Mouse (Mus musculus): ENCODE measurements at regions not wholly inside any gene's neighbourhood (a gene's known extent, or its start where the extent isn't known, plus 50 kb on each side); places are given as distances from the start of the nearest gene placed in this dataset.
"Not testable (repeated sequence)": the region's sequence is repeated elsewhere in the genome, so short reads cannot be mapped to it uniquely, and the experiment has no call there.

DNA sequence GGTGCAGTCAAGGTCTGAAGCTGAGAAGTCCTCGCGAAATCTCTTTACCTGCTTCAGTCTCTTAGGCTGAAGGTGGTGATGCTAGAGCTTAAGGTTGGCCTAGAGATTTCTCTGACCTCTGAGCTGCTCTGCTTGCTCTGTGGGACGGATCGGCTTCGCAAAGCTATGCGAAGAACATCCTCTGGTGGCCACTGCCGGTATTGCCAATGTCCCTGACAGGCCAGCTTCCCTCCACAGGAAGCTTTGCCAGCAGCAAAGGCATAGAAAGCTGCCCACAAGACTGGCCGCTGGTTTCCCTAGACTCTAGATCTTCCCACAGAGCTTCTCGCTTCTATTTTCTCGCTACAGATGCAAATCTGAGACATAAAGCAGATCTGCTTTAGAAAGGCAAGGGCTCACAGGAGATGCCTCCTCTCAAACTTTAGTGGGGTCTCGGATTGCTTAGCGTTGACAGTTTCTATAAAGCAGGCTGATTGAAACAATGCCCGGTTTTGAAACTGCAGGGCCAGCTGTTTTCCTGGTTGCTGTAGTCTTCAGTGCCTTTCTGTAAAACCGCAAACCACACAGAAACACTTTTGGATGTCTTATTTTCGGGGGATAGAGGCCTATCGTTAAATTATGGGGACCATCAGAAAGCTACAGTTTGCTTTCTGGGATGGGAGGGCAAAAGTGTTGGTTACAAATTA lies 153.7 kb downstream of the Car8 start:
- in situ Hi-C loops (cut with MboI, MseI): loop anchor here in 1 of 2 experiments (10.0 kb wide), 2 partner anchors 280 to 1520 kb away; no protein-coding TSS in a partner anchor

DNA sequence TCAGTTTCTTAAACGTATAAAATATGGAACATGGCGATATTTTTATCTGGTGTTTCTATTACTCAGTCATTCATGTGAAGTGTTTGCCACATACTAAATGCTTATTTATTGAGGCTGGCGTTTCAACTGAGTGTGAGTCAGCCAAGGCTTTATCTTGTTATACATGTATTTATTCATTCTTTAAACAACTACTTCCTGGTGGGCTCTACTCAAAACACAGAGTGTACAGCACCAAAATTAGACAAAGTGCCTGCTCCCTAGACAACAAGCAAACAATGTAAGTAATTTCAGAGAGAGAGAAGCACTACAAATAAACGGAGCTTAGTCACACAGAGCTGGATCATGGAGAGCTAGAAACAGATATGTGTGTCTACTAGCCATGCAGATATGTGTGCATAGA lies 159.5 kb downstream of the Car8 start:
- in situ Hi-C loops (cut with MboI, MseI): no loop called here

DNA sequence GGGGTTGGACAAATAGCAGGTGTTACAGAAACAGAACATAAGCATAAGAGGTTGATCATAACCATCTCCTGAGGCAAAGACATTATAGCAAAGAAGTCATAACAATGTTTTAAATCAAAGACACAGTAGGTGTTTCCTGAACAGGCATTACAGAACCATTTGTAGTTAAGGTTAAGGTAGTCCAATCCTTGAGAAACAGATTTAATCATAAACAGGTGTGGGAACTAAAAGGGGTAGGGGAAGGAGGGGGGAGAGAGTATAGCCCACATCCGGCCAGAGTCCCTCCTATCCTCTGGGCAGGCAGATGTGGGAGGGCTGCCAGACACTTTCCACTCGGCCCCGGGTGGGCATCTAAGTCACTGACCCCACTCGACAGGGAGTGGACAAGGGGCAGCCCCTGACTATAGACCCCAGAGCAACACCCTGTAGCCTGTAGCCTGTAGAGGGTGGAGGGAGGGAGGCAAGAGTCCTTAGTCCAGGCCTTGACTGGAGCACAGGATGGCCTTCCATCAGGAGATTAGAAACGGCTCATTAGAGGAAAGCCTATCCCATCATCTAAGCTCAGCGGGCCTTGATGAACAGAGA lies 165.8 kb downstream of the Car8 start:
- in situ Hi-C loops (cut with MboI, MseI): loop anchor here in 1 of 2 experiments (5.0 kb wide), 1 partner anchor 51 kb away; no protein-coding TSS in a partner anchor

DNA sequence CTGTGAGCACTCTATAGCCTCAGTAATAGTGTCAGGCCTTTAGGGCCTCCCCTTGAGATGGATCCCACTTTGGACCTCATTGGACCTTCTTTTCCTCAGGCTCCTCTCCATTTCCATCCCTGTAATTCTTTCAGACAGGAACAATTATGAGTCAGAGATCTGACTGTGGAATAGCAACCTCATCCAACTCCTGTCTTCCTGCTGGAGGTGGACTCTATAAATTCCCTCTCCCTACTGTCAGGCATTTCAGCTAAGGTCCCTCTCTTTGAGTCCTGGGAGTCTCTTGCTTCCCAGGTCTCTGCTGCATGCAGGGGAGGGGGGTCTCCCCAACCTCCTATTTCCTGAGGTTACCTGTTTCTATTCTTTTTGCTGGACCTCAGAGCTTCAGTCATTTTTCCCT lies 168.1 kb downstream of the Car8 start:
- in situ Hi-C loops (cut with MboI, MseI): loop anchor here in 1 of 2 experiments (5.0 kb wide), 1 partner anchor 48 kb away; no protein-coding TSS in a partner anchor

DNA sequence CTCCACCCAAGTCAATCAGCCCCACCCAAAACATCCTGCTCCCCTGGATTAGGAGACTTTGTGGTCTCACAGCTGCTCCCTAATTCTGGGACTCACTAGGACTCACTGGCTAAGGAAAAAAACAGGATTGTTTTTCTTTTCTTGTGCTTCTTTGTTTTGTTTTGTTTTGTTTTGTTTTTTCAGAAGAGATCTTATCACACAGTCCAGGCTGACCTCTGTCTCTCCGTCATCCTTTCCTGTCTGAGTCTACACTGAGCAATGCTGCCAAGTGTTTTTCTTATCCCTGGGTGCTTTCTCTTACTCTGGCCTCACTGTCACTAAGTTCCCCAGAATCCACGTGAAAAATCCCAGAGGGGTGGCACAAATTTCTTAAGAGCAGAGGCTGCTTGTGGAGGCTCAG lies 170.8 kb downstream of the Car8 start:
- in situ Hi-C loops (cut with MboI, MseI): no loop called here

DNA sequence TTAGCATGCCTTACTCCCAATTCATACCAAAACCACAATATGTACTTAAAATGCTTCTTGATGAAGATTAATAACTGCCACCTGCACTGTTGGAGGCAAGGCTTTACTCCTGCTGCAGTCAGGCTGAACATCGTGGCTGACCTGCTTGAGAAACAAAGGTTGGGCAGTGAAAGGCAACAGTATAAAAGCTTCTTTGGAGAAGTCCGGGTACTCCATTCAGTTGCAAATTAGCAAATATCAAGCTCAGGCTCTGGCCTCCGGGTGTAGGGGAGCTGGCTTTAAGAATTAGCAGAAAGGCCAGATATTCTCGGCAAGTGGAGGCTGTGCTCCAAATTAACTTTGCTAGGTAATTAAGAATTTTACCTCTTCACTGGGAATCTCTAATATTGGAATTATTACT lies 197.1 kb downstream of the Car8 start:
- in situ Hi-C loops (cut with MboI, MseI): no loop called here

DNA sequence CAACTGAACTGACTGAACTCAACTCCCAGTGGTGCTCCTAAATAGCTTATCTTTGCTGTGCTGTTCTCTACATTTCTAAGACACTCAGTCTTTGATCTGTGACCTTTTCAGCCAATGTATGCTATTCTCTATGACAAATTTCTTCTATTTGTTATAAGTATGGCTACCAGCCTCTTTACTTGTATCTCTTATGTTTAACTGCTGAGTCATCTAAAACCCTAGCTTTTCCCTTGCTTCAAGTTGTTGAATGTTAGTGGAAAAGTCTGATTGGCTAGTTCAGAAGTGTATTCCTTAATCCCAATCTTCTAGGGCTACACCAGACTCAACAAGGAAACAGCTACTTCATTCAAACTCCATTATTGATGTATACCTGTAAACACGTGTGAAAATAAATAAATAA lies 201.0 kb downstream of the Car8 start:
- in situ Hi-C loops (cut with MboI, MseI): no loop called here

DNA sequence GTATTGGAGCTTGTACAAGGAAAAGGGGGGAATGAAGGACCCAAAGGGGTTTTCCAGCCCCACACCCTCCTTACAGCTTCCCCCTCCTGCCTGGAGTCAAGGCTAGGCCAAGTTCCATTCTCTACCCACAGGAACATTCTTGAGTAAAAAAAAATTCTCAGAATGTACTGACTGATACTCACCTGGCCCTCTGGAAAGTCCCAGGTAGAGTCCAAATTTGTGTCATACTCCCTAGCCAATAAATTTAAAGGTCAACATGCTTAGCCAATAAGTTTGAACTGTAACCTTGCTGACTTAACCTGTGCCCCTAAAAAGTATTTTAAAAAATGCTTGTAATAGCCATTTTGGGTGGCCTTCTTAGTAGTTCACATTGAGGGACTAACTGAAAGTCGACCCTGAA lies 205.4 kb downstream of the Car8 start:
- in situ Hi-C loops (cut with MboI, MseI): not testable (repeated sequence)

DNA sequence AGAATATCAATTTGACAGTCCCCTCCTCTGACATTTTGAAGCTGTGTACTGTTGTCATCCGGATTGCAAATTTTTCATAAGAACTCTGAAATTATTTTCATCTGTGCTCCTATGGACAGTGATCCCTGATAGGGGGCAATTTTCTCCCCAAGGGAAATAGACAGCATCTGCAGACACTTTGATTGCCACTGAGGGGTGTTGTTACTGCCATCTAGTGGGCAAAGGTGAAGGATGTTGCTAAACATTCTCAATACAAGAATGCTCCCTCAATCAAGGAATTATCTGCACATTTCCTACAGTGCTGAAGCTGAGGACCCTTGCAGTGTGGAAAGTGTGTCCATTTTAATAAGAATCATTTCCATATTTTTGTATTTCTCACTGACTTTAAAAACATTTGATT lies 233.7 kb downstream of the Car8 start:
- in situ Hi-C loops (cut with MboI, MseI): loop anchor here in 1 of 2 experiments (5.0 kb wide), 1 partner anchor 1313 kb away; no protein-coding TSS in a partner anchor

DNA sequence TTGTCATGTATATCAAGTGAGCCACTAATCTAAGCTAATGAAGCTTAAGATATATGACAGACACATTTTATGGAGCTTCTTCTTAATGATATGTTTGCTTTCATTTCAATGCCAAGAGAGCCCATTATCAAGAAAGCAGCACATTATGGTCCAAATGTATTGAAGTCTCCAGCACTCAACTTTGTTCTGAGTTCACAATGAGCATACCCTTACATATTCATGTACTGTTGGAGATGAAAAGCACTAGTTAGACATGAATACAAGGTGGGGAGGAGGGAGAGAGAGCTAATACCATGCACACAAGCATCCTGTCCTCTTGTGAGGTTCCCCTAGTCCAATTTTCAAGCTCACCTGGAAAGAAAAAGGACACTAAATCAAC lies 241.3 kb downstream of the Car8 start:
- in situ Hi-C loops (cut with MboI, MseI): no loop called here

DNA sequence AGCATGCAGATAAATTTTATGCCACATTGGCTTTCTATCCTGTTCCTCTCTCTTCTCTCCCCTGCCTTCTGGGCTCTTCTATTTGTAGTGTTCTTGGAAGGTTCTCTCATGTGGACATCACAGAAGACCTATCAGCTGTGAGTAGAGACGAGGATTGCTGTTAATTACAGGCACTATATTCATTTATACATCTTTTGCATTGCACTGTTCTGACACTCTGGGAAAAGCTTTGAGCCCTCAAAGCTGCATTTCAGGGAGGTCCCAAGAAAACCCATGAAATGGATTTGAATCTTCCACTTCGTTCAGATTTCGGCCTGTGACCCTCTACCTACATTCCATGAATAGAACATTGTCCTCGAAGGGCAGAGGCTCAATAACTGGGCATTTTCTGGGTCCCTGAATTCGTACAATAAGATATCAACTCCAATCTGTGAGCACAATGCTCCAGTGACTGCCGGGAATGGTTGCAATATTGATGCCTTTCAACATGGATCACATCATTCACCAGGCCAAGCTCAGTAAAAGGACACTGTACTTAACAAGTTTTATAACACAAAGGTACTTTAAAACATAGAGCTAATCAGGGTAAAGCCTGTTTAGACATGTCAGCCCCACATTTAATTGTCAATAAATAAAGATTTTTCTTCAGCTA lies 241.8 kb downstream of the Car8 start:
- in situ Hi-C loops (cut with MboI, MseI): no loop called here

DNA sequence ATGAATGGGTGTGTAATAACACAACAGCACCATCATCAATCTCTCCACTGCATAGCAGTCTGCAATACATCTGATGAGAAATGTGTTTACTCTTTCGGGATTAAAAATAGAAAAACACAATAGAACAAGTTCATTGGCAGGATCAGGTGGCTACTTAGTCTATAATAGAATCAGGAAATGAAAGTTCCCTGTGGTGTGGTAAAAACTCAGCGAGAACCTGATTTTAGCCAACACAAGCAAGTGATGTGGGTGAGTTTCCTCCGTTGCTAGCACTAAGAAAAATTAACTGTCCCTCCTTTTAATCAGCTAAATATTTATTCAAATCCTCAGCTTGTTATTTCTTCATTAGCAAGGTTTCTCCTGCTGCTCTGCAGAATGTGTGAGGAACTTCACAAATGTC lies 245.9 kb downstream of the Car8 start:
- in situ Hi-C loops (cut with MboI, MseI): no loop called here

DNA sequence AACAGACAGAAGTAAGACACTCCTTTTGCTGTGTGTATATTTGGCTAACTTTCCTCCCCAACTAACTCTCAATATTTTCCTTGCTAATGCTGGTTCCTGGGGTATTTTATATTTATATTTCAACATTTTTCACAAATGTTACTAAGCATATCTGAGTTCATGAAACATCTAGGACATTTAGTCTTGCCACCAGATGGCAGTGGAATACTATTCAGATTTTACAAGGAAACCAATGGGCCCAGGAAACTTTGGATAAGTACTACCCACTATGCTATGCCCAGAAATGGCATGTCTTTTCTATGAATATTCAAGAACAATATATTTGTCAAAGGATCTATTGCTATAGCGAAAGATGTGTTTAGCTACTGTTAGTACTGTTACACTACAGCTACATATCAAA lies 251.1 kb downstream of the Car8 start:
- in situ Hi-C loops (cut with MboI, MseI): loop anchor here in 1 of 2 experiments (5.0 kb wide), 2 partner anchors 105 to 380 kb away; no protein-coding TSS in a partner anchor

DNA sequence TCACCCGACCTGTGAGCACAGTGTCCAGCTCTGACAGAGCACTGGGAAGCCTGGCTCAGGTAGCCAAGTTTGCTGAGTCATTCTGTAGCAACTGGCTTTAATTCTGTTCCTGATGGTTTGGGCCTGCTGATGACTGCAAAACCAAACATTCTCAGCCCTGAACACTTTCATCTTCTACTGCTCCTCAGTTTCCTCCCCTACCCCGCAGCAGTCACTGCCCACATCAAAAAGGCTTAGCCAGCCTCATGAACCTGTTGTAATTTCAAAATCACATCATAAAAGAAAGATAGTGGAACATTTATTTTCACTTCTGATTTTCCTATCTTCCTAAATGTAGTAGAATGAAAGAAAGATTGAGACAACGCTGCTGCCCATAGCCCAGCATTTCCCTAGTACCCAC lies 251.5 kb downstream of the Car8 start:
- in situ Hi-C loops (cut with MboI, MseI): loop anchor here in 1 of 2 experiments (5.0 kb wide), 2 partner anchors 105 to 380 kb away; no protein-coding TSS in a partner anchor

DNA sequence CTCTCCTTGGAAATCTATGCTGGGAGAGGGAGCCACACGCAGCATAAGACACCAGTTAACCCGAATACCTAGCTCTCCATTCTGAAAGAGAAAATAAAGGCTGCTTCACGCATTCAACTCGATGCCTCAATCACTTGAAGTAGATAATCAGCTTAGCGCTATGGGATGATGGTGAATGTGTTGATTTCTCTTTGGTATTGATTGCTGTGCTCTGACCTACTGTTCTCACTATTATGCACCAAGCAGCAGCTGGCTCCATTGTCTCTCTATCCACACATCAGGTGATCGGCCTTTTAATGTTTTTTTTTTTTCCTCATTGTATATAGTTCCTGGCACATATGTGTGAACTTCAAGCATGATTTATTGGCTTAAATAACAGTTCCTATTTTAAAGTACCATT lies 254.0 kb downstream of the Car8 start:
- in situ Hi-C loops (cut with MboI, MseI): loop anchor here in 1 of 2 experiments (5.0 kb wide), 2 partner anchors 107 to 382 kb away; no protein-coding TSS in a partner anchor

DNA sequence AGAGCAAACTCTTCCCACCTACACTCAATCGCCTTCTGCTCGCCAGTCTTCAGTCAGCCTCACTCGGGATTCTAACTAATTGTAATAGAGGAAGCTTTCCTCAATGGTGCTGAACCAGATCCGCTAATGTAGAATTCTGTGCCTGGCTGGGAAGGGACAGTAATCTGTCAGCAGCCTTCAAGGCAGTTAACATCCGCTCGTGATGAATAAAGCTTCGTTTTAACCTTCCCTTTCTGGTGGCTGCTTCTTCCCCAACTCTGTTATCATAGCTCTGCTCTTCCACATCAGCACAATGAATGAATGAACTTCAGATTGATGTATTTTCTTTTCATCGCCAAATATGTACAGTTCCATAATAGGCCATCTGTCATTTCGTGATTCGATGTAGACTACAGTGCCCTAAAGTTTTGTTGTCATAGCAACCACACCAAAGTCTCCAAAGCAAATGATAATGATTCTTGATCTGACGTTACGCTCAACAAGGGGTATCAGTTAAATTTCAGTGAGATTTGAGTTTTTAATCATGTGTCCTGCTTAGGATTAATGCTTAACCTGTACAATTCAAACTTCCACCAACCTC lies 259.0 kb downstream of the Car8 start:
- in situ Hi-C loops (cut with MboI, MseI): no loop called here

DNA sequence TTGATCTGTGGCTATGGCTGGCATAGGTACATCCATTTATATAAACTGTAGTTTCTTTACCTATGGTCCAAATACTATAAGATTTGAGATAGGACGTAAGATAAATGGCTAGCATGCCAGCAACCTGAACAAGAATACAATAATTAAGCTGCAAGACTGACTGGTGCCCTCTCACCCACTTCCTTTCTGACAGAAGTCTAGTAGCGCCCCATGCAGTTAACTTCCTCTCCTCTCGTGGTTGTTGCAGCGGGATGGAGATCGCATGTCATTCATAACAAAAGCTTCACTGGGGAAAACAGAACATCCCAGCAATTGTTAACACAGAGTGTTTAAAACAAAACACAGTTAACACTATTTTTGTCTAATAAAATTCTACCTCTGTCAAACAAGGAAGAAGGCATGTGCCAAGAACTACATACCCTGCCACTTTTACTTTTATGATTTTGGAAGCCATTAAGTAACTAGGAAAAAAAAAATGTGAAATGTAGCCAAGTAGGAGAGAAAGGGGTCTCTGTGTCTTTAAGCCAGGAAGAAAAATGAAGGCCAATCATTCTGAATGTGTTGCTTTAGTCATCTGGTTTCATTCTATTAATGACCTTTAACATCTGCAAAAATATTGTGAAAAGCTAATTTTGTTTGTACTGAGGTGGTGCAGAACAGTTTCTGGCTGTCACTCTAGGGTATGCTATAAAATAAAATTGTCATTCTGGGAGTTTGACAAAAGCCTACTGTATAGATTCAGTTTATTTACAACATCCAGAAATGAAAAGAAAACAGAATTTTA lies 261.0 kb downstream of the Car8 start:
- in situ Hi-C loops (cut with MboI, MseI): no loop called here

DNA sequence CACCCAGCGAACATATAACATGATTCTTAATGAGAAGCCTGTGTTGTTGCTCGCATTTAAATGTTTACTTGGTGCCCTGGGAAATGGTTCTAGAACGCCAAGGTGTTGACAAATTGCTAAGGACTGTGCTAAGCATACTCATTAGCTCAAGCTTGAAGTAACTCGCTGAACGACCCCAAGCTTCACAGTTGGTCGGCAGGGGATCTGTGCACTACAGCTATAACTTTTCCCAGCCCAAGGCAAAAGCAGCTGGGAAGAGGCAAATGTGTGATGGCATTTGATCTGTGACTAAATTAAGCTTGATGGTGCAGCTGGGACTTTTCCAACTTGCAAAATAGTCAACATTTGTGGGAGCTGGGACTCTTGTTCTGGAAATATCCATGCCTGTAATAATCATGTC lies 268.6 kb downstream of the Car8 start:
- in situ Hi-C loops (cut with MboI, MseI): no loop called here

DNA sequence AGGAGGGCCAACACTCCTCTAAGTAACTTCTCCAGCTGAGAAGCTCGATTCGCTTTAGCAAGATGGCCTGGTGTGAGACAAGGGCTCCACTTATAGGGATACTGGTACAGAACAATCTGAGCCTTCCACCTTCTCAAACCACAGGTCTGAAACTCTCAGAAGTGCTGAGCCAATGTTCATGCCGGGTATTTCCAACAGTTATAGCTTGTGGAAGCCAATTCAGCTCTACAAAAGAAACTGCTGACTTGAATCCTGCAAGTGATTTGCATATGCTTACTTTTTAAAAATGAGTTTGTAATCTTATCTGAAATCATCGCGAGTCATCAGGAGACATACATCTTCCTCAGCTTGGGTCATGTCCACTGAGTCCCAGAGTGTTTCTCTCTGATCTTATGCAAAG lies 273.2 kb downstream of the Car8 start:
- in situ Hi-C loops (cut with MboI, MseI): no loop called here

DNA sequence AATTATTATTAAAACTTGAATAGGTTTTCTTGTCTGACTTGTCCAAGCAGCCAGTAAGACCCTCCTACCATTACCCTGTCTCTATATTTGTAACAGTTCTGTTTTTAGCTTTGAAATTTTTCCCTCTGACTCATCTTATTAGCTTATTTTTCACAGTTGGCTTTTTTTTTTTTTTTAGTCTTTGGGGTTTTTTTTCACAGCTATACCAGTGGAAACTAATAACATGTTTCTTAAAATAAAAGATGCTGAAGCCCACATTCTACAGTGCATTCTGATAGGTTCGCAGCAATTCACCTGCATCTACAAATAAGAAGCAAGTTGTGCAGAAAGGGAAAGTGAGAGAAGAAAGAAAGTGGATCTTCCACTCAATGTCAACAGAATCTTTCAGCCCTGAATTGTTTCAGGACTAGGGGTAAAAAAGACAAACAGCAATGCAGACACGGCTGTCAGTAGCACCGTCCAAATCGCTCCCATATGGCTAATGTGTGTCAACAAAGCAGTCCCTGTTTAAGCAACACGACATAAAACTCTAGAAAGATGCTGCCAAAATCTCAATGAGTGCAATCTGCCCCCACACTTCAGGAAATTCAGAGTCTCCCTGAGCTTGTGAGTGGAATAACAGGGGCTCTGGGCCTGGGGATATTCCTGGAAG lies 277.2 kb downstream of the Car8 start:
- in situ Hi-C loops (cut with MboI, MseI): no loop called here

DNA sequence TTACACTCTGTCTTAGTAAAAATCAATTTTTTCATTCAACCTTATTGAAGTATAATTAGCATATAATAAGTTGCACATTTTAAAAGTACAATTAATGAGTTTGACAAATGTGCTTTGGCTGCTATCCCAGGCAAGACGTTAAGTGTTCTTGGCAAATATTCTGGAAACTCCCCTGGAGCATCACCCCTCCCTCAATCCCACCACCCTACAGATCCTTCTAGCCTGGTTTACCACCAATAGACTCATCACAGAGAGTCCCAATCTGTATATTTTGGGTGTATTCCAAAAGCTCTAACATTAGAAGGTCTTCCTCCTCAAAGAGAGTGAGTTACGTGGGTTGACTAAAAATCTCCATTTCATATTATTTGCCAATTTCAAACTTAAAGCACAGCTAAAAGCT lies 278.5 kb downstream of the Car8 start:
- in situ Hi-C loops (cut with MboI, MseI): no loop called here
